ENCODE assay signal across 9 mouse cellular contexts in genomic region chr4:40134468-40135102, GRCm38 (mm10). TPM values are rescaled to one million over a fixed set of nuclear protein-coding genes. Genes with fewer than 3 reads are reported as not detected.
DNase-seq lines count a peak whose midpoint lies in the region; ATAC-seq lines count a peak whose summit lies in the region.
"Had no signal": no experiment of that assay in that cellular context is flagged by ENCODE, and none has a peak within 500 bp of the region (broad histone marks: within the 10 kb centered on the region; RNA-seq: fewer than 3 reads in every experiment).

No protein-coding gene starts in this region.

- H3K4me2 ChIP-seq in heart, embryonic 16.5 days (ENCODE audit: low read depth, low read length), result peak overlapping the region; percentile 40
- peak overlapping the region; percentile 36; the same call in 1 of the 2 replicates for H3K4me2 ChIP-seq in liver, embryonic 12.5 days
- no peak overlapping the region for H3K4me2 ChIP-seq in neural tube, embryonic 11.5 days (ENCODE audit: low read depth)
- H3K4me2 ChIP-seq: embryonic facial prominence, embryonic 15.5 days had no signal

- peak; percentile 88 for DNase-seq in CD4-positive, CD25-positive, alpha-beta regulatory T cell, adult 2 months (ENCODE audit: low read depth, low spot score)
- peak; percentile 87 for DNase-seq in brain, adult 2 months (ENCODE audit: low read depth, low spot score)
- peak; percentile 92 for DNase-seq in kidney, postnatal 10 days
- DNase-seq in neural tube, embryonic 11.5 days (ENCODE audit: low spot score), result peak; percentile 84
- peak; percentile 33 for DNase-seq in telencephalon, adult 2 months (ENCODE audit: low read depth, low spot score)

- H3K27me3 ChIP-seq in heart, embryonic 16.5 days (ENCODE audit: control insufficient read depth, insufficient read depth, low read length), result no peaks in the 10 kb centered on the region
- H3K27me3 ChIP-seq in liver, embryonic 12.5 days (replicated peaks), result 0 out of 2 replicates have a peak, but pooled peaks cover 3% of the 10 kb centered on the region
- H3K27me3 ChIP-seq in neural tube, embryonic 11.5 days (ENCODE audit: control insufficient read depth, insufficient read depth, low read length), result no peaks in the 10 kb centered on the region
- H3K27me3 ChIP-seq: embryonic facial prominence, embryonic 15.5 days had no signal

- H3K9me3 ChIP-seq in heart, embryonic 16.5 days (replicated peaks; ENCODE audit: control insufficient read depth, low read length), result no peaks in the 10 kb centered on the region
- no peaks in the 10 kb centered on the region for H3K9me3 ChIP-seq in liver, embryonic 12.5 days (replicated peaks)
- no peaks in the 10 kb centered on the region for H3K9me3 ChIP-seq in neural tube, embryonic 11.5 days (ENCODE audit: control insufficient read depth, low read length)
- H3K9me3 ChIP-seq: embryonic facial prominence, embryonic 15.5 days had no signal

- H3K36me3 ChIP-seq in heart, embryonic 16.5 days (ENCODE audit: control insufficient read depth, insufficient read depth), result no peaks in the 10 kb centered on the region
- H3K36me3 ChIP-seq in liver, embryonic 12.5 days, result no peaks in the 10 kb centered on the region
- H3K36me3 ChIP-seq in neural tube, embryonic 11.5 days (ENCODE audit: control insufficient read depth, insufficient read depth, low read length), result no peaks in the 10 kb centered on the region
- H3K36me3 ChIP-seq: embryonic facial prominence, embryonic 15.5 days had no signal

- no peak overlapping the region for H3K9ac ChIP-seq in heart, embryonic 16.5 days (ENCODE audit: low read length)
- no peak overlapping the region for H3K9ac ChIP-seq in liver, embryonic 12.5 days
- H3K9ac ChIP-seq in neural tube, embryonic 11.5 days (ENCODE audit: low read length), result no peak overlapping the region
- H3K9ac ChIP-seq: embryonic facial prominence, embryonic 15.5 days had no signal

- H3K27ac ChIP-seq in heart, embryonic 16.5 days (ENCODE audit: low read length), result no peak overlapping the region
- no peak overlapping the region for H3K27ac ChIP-seq in liver, embryonic 12.5 days
- no peak overlapping the region for H3K27ac ChIP-seq in neural tube, embryonic 11.5 days (ENCODE audit: low read depth, low read length)
- H3K27ac ChIP-seq: embryonic facial prominence, embryonic 15.5 days had no signal

- 14% methylated on average over 9 of the region's 9 CpGs for WGBS in heart, embryonic 16.5 days
- WGBS in liver, embryonic 12.5 days (ENCODE audit: insufficient replicate concordance), result 9% methylated on average over 9 of the region's 9 CpGs
- 26% methylated on average over 9 of the region's 9 CpGs for WGBS in neural tube, embryonic 11.5 days

- H3K4me1 ChIP-seq in heart, embryonic 16.5 days (ENCODE audit: control insufficient read depth, insufficient read depth, low read length), result no peaks in the 10 kb centered on the region
- H3K4me1 ChIP-seq in liver, embryonic 12.5 days, result peaks cover 10% of the 10 kb centered on the region
- H3K4me1 ChIP-seq in neural tube, embryonic 11.5 days (ENCODE audit: control insufficient read depth, insufficient read depth, low read length), result no peaks in the 10 kb centered on the region
- H3K4me1 ChIP-seq: embryonic facial prominence, embryonic 15.5 days had no signal

- ATAC-seq in erythroblast, adult 5-6 weeks (replicated peaks; ENCODE audit: low FRiP score, poor library complexity, severe bottlenecking), result peak; percentile 82
- peak; percentile 49; the same call in 1 of the 2 replicates for ATAC-seq in heart, embryonic 16.5 days (replicated peaks; ENCODE audit: extremely low read depth, insufficient read depth, low FRiP score)
- ATAC-seq in liver, embryonic 12.5 days, result no peak
- peak; percentile 38; the same call in 1 of the 2 replicates for ATAC-seq in neural tube, embryonic 11.5 days (ENCODE audit: insufficient read depth, low FRiP score, low TSS enrichment)

- no peak overlapping the region for H3K4me3 ChIP-seq in heart, embryonic 16.5 days (ENCODE audit: low read length)
- H3K4me3 ChIP-seq in liver, embryonic 12.5 days, result no peak overlapping the region
- no peak overlapping the region for H3K4me3 ChIP-seq in neural tube, embryonic 11.5 days (ENCODE audit: low read depth, low read length)
- H3K4me3 ChIP-seq: embryonic facial prominence, embryonic 15.5 days had no signal

RNA-seq across cellular contexts. Expression of gene Aco1, which starts 8.3 kb away (rescaled TPM):
- 6.7 and 8.6 TPM in 2 replicates for total RNA-seq in erythroblast, adult 5-6 weeks (2015; ENCODE audit: low replicate concordance)
- total RNA-seq in erythroblast, adult 5-6 weeks (2017; ENCODE audit: low replicate concordance), result 3.9 and 6.7 TPM in 2 replicates
- polyA plus RNA-seq in heart, embryonic 16.5 days (2015; fragmentation: Nextera tagmentation; extraction: Ambion mirVana), result 33.2 and 34.8 TPM in 2 replicates
- 26.9 and 27.5 TPM in 2 replicates for polyA plus RNA-seq in liver, embryonic 12.5 days (2016; fragmentation: Nextera tagmentation; extraction: Ambion mirVana)
- polyA plus RNA-seq in neural tube, embryonic 11.5 days (2014; fragmentation: Nextera tagmentation; extraction: Ambion mirVana), result 61.4 and 65.4 TPM in 2 replicates

Comparison
In these comparisons a context has a peak if more than half of its experiments do, and no peak if none do; other contexts are left out.
1. DNase-seq: peak in every context shown above with its lines; median percentile 92 in kidney, postnatal 10 days; 88 in CD4-positive, CD25-positive, alpha-beta regulatory T cell, adult 2 months; 87 in brain, adult 2 months; 84 in neural tube, embryonic 11.5 days; 33 in telencephalon, adult 2 months.